Mouse (Mus musculus) testis, adult 2 months (tissue): ENCODE measurements at regions not wholly inside any gene's neighbourhood (a gene's known extent, or its start where the extent isn't known, plus 50 kb on each side); places are given as distances from the start of the nearest gene placed in this dataset.

ENCODE experiments used
- CTCF ChIP-seq: fragments of 200-500 bp; IDR thresholded peaks from 2 replicates; pipeline ENCODE4 v1.5.1; 2012; ENCODE audit warnings: low read depth, mild to moderate bottlenecking, inconsistent platforms, low read length, moderate library complexity; ENCODE audit not compliant: control insufficient read depth, insufficient read depth, insufficient replicate concordance
- POLR2A ChIP-seq: fragments of 200-500 bp; IDR thresholded peaks from 2 replicates; pipeline ENCODE4 v1.6.1; 2012; ENCODE audit warnings: low read depth, mild to moderate bottlenecking, inconsistent platforms, low read length, moderate library complexity; ENCODE audit not compliant: control insufficient read depth

DNA sequence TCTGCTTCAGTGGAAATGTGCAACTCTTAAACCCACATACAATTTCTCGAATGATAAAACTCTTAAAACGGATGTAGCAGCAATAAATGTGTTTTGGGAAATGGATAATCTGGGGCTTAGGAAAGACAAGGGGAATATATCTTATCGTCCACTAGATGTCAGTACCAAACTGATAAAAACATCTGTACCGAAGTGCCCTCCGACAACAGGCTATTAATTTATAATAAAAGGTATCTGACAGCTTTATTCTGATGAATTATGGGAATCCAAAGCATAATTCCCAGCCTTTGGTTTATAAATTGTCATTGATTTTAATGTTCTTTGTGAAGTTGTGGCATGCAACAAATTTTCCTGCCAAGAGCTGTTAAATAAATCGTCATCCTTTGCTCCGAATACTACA, 153.4 kb downstream of the Etnk1 start:
- no peak for TF ChIP-seq POLR2A
- no peak for TF ChIP-seq CTCF
